Mouse (Mus musculus) midbrain, embryonic 15.5 days (tissue): ENCODE data around the gene Ms4a15. TPM values are rescaled to one million over a fixed set of nuclear protein-coding genes. Genes with fewer than 3 reads are reported as not detected.
A peak's percentile ranks its signal among the peaks of the same experiment; 100 is the strongest.

Experiments used
- ATAC-seq: fragments of 200-750 bp; cut with Nextera tagmentation; replicated peaks from 2 replicates; pipeline ENCODE4 v1.8.0; 2017; ENCODE audit warnings: moderate TSS enrichment
- H3K27ac ChIP-seq: fragments of 300-500 bp; sonication (generic); 2 replicates; pipeline ENCODE4 v1.5.1; 2015; ENCODE audit warnings: mild to moderate bottlenecking, inconsistent platforms
- H3K27me3 ChIP-seq: fragments of 300-500 bp; sonication (generic); replicated peaks from 2 replicates; pipeline ENCODE4 v1.6.1; 2015; ENCODE audit warnings: inconsistent platforms
- H3K36me3 ChIP-seq: fragments of 300-500 bp; sonication (generic); replicated peaks from 2 replicates; pipeline ENCODE4 v1.6.1; 2015; ENCODE audit warnings: inconsistent platforms
- H3K4me1 ChIP-seq: fragments of 300-500 bp; sonication (generic); 2 replicates; pipeline ENCODE4 v1.6.1; 2015; ENCODE audit warnings: inconsistent platforms
- H3K4me2 ChIP-seq: fragments of 300-500 bp; sonication (generic); 2 replicates; pipeline ENCODE4 v1.6.1; 2015; ENCODE audit warnings: inconsistent platforms, mild to moderate bottlenecking, moderate library complexity
- H3K4me3 ChIP-seq: fragments of 300-500 bp; sonication (generic); 2 replicates; pipeline ENCODE4 v1.5.1; 2015; ENCODE audit warnings: mild to moderate bottlenecking, inconsistent platforms
- H3K9ac ChIP-seq: fragments of 300-500 bp; sonication (generic); 2 replicates; pipeline ENCODE4 v1.6.1; 2015; ENCODE audit warnings: mild to moderate bottlenecking, inconsistent platforms
- H3K9me3 ChIP-seq: fragments of 300-500 bp; sonication (generic); 2 replicates; pipeline ENCODE4 v1.6.1; 2016; ENCODE audit warnings: inconsistent platforms
- WGBS: fragments of 180-500 bp; shearing (Covaris S2); methylation state at CpG from one replicate; pipeline ENCODE4 v1.1.7; 2015; ENCODE audit warnings: mixed read lengths; 5-methylcytosine and 5-hydroxymethylcytosine counted together
- polyA plus RNA-seq: library from polyadenylated mRNA; unstranded; fragments of >200 nt; fragmentation: Nextera tagmentation; extraction: Ambion mirVana; gene quantifications from 2 replicates; pipeline ENCODE4 v1.2.1, GENCODE M21; 2015

Ms4a15 gene
- polyA plus RNA-seq, 1 experiment from 2014 or later = not detected

DNA sequence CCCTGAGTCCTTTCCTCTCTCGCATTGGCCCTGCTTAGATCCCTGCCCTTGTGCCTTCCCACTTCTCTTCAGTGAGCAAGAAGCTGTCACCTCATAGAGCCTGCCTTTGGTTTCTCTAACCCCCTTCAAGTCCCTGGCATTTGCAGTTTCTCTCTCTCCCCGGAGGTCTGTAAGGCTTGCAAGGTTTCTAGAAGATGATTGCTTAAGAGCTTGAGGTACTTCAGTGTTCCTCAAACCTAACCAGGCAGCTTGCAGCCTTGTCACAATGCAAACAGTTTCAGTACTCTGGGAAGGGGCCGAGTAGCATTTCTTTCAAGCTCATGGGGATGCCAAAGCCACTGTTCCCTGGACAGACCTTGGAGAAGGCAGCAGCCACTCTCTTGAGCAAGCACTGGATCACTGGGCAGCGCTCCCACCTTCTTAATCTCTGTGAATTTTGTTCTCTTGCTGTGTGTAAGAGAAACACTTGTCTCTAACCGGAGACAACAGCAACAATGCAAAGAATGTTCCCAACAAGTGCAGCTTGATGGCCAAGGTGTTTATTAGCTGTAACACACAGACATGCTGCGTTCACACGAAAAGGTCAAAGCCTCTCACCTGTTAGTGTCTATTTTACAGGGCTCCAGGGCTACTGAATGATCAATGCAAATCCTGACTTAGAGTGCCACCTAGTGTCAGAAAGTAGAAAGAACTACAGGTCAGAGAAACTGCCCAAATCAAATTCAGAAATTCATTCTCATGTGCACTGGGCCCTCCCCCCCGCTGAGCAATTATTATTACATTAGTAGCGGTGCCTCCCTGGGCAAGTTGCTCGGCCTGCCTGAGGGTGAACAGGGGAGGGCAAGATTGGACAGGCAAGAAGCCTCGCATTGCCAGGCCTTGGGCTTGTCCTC is 33.7 kb downstream of the Ms4a15 start:
- no peak overlapping the region for H3K9ac ChIP-seq
- H3K36me3 ChIP-seq = no peaks in the 10 kb centered on the region
- WGBS = 32% methylated on average over 11 of the region's 11 CpGs
- H3K4me3 ChIP-seq = no peak overlapping the region
- H3K27ac ChIP-seq = no peak overlapping the region
- H3K9me3 ChIP-seq = no peaks in the 10 kb centered on the region
- H3K4me1 ChIP-seq = no peaks in the 10 kb centered on the region
- H3K27me3 ChIP-seq = no peaks in the 10 kb centered on the region
- peak; percentile 81 for ATAC-seq
- H3K4me2 ChIP-seq = no peak overlapping the region

DNA sequence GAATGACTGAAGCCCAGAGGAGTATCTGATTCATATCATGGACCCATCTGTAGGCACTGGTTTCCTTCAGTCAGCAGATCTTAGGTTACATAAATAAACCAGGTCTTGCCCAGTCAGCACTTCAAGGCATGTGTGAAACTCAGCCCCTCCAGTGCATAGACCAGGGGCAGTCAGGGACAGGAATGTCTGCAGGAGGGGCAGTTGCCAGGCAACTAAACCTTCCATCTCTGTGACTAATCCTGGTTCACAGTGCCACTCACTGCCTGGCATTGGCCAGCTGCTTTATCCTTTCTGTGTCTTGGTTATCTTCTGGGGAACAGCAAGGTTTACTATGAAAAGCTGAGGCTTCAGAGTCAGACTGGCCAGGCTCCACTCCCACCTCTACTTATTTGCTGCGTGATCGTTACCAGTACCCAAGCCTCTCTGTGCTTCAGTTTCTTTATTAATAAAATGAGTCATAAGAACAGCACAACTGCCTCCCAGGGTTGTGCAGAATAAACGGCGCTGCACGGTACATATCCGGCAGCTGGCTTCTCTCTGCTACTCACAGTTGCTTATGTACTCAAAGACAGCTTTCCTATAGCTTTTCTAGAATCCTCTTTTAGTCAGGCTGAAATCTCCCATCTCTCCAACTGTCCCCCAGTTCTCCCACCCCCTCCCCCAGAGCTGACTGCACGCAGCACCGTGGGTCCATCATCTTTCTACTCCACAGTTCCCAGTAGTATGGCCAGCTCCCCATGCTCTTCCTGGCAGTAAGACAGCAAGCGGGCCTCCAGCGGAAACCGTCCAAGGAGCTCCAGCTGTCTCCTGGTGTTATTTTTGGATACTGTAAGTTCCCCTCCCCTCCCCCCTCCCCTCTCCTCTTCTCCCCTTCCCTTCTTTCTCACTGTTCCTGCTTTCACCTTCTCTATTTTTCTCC is 40.8 kb downstream of the Ms4a15 start:
- Histone ChIP-seq H3K9me3 (no peaks in the 10 kb centered on the region), H3K27ac (peak overlapping the region; percentile 16), H3K9ac (no peak overlapping the region), H3K36me3 (no peaks in the 10 kb centered on the region), H3K27me3 (no peaks in the 10 kb centered on the region), H3K4me3 (no peak overlapping the region), H3K4me1 (peaks cover 17% of the 10 kb centered on the region), H3K4me2 (no peak overlapping the region)
- no peak for ATAC-seq
- 42% methylated on average over 11 of the region's 11 CpGs for WGBS

DNA sequence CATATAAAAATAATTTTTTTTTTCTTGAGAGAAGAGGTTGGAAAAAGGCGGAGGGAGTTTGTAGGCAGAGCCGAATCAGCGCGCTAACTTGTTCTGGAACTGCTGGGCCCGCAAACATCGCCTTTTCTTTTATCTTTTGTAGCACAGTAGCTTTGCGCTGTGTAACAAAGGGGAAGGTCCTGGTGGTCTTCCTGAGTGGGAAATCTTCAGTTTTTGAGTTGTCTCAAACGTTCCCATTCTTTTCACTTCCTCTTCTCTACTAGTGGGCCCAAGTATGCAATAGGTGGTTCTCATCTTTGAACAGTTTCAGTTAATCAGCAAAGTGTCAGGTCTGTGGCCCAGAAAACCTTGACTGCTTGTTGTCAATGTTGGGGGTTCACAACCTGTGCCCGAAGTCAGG is 43.5 kb downstream of the Ms4a15 start:
- H3K27ac ChIP-seq = peak overlapping the region; percentile 27; the same call in 1 of the 2 replicates
- no peak; the same call in 1 of the 2 replicates for ATAC-seq

DNA sequence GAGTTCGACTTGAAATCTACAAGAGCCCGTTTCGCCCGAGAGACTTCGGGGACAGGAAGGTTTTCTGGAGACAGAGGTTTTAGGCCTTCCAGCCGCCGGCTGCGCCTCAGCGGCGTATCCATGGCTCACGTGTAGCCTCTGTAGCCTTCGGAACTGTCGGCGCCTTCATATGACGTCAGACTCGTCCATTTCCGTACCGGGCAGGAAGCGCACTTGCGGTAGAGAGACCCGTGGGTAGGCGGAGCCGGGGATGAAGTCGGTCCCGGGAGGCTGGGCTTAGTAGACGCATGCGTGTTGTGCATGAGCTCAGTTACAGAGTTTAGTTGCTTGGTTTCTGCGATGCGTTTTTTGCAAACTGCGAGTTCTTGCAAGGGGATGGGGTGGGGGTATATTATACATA is 43.9 kb downstream of the Ms4a15 start, which contains the start of gene Ccdc86:
Gene Ccdc86, minus strand, starts transcription at position 155 of the 400 bp plus-strand sequence.
- WGBS = under 1% methylated on average over 30 of the region's 30 CpGs
- Histone ChIP-seq H3K36me3 (peaks cover 4% of the 10 kb centered on the region; the same call in 1 of the 2 replicates), H3K27me3 (no peaks in the 10 kb centered on the region), H3K4me2 (peak within 1 kb of the TSS; percentile 100), H3K9ac (peak within 1 kb of the TSS; percentile 78), H3K4me3 (peak within 1 kb of the TSS; percentile 76), H3K4me1 (peaks cover 31% of the 10 kb centered on the region), H3K9me3 (no peaks in the 10 kb centered on the region), H3K27ac (peak within 1 kb of the TSS; percentile 27; the same call in 1 of the 2 replicates)
- peak; percentile 98 for ATAC-seq

More for the DNA sequence above, 43.5 kb downstream of the Ms4a15 start:
- Histone ChIP-seq H3K36me3 (no peaks in the 10 kb centered on the region), H3K4me3 (peak overlapping the region; percentile 76), H3K27me3 (no peaks in the 10 kb centered on the region), H3K4me1 (peaks cover 31% of the 10 kb centered on the region), H3K9ac (0 out of 2 replicates have a peak overlapping the region, but pooled peaks have one; percentile 11), H3K4me2 (peak overlapping the region; percentile 100), H3K9me3 (no peaks in the 10 kb centered on the region)
- WGBS = 36% methylated on average over 9 of the region's 9 CpGs

DNA sequence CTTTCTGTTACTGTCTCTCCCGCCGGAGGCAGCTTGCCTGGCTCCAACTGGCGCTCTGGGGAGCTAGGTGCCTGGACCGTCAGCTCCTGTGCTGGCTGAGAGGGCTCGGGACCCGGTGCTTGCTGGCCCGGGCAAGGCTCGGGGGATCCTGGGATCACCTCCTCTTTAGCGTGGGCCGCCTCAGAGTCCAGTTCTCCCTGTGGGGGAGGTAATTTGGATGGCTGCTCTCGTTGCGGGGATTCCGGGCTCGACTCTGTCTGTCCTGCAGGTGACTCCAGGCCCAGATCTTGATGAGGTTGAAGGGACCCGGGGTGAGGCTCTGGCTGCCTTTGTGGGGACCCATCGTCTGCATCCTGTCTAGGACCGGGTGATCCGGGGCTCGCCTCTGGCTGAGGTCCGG is 44.6 kb downstream of the Ms4a15 start:
- peak; percentile 18 for ATAC-seq
- WGBS = 1% methylated on average over 20 of the region's 20 CpGs
- peaks cover 31% of the 10 kb centered on the region for H3K4me1 ChIP-seq

DNA sequence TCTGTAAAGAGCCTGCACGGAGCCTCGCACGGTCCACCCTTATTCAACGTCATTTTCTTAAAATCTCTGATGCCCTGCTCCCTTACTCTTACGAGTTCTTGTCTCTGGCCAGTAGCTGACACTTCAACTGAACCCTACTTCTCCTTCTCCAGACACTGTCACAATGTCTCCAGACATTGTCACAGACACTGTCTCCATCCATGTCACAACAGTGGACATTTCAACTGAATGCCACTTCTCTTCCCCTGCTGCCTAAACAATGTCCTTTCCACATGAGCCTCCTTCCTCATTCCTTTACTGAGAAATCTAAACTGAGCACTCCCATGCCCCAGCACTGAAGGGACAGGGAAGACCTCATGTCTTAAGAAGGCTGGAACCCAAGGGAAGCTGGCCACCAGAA is 45.8 kb downstream of the Ms4a15 start:
- peak overlapping the region; percentile 76; the same call in 1 of the 2 replicates for H3K4me3 ChIP-seq

More for the DNA sequence above, 44.6 kb downstream of the Ms4a15 start:
- Histone ChIP-seq H3K27me3 (no peaks in the 10 kb centered on the region), H3K9ac (peak overlapping the region; percentile 78), H3K9me3 (no peaks in the 10 kb centered on the region), H3K27ac (no peak overlapping the region), H3K4me3 (peak overlapping the region; percentile 76), H3K4me2 (peak overlapping the region; percentile 100), H3K36me3 (peaks cover 10% of the 10 kb centered on the region; the same call in 1 of the 2 replicates)

DNA sequence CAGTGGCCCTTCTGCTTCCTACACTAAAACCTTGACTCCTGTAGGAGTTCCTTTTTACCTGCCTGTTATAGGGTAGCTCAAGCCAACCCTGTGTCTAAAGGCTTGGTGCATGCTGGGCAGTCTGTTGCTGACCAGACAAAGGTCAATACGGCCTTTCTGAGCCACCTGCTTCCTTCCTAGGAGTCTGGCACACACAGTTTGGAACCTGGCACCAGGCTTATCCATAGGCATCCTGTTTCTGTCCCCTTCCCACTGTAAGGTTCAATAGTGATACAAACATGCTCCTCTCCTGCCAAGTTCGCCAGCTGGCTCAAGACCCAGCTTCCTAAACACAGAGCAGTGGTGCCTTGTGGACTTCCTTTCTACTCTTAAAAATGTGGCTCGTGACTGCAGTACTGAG is 46.5 kb downstream of the Ms4a15 start:
- Histone ChIP-seq H3K4me3 (no peak overlapping the region), H3K27me3 (no peaks in the 10 kb centered on the region; the same call in 1 of the 2 replicates), H3K4me1 (peaks cover 35% of the 10 kb centered on the region), H3K36me3 (peaks cover 24% of the 10 kb centered on the region), H3K9me3 (no peaks in the 10 kb centered on the region), H3K9ac (no peak overlapping the region), H3K27ac (no peak overlapping the region), H3K4me2 (peak overlapping the region; percentile 100; the same call in 1 of the 2 replicates)
- no peak for ATAC-seq
- WGBS = 90% methylated on average over 3 of the region's 3 CpGs

More for the DNA sequence above, 45.8 kb downstream of the Ms4a15 start:
- H3K9me3 ChIP-seq = no peaks in the 10 kb centered on the region
- peak overlapping the region; percentile 100 for H3K4me2 ChIP-seq
- WGBS = 83% methylated on average over 5 of the region's 5 CpGs
- peaks cover 19% of the 10 kb centered on the region for H3K36me3 ChIP-seq
- H3K4me1 ChIP-seq = peaks cover 31% of the 10 kb centered on the region
- H3K27ac ChIP-seq = no peak overlapping the region
- ATAC-seq = no peak
- no peaks in the 10 kb centered on the region for H3K27me3 ChIP-seq
- H3K9ac ChIP-seq = 0 out of 2 replicates have a peak overlapping the region, but pooled peaks have one; percentile 78

DNA sequence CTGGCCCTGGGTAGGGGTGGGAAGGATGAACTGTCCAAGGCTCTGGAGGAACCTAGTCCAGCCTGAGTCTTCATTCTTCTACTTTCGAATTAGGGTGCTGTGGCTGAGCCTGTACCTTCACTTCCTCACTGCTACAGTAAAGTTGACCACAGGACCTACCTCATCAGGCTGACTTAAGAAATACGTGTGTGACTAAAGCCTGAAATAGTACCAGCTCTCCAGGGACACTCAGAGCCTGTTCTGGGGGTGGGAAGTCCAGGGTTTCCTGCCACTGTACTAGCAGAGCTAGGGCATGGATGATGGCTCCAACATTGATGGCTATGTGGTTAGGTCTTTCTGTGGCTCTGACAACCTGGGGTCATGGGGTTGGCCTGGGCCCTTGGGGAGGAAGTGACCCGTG is 49.1 kb downstream of the Ms4a15 start:
- H3K4me3 ChIP-seq = no peak overlapping the region
- H3K9ac ChIP-seq = no peak overlapping the region
- no peaks in the 10 kb centered on the region; the same call in 1 of the 2 replicates for H3K27me3 ChIP-seq
- peaks cover 24% of the 10 kb centered on the region for H3K36me3 ChIP-seq
- WGBS = 90% methylated on average over 3 of the region's 3 CpGs
- H3K4me1 ChIP-seq = peaks cover 47% of the 10 kb centered on the region
- no peak for ATAC-seq
- H3K27ac ChIP-seq = no peak overlapping the region
- H3K9me3 ChIP-seq = no peaks in the 10 kb centered on the region
- H3K4me2 ChIP-seq = no peak overlapping the region

DNA sequence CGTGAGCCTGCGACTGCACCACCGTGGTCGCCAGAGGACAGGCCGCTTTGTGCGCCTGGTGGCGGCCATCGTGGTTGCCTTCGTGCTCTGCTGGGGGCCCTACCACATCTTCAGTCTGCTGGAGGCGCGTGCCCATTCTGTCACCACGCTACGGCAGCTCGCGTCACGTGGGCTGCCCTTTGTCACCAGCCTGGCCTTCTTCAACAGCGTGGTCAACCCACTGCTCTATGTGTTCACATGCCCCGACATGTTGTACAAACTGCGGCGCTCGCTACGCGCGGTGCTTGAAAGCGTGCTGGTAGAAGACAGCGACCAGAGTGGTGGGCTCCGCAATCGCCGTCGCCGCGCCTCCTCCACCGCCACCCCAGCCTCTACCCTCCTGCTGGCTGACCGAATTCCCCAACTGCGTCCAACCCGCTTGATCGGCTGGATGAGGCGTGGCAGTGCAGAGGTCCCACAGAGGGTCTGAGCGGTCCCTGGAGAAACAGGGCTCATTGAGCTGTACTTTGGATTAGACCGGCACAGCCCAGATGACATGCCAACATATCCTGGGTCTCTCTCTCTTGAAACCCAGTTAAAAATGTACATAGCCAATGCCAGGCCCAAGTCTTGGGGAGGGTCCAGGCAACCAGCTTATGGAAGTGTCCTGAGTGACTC is 52.1 kb downstream of the Ms4a15 start:
- Histone ChIP-seq H3K4me1 (peaks cover 20% of the 10 kb centered on the region), H3K4me2 (peak overlapping the region; percentile 76), H3K27me3 (no peaks in the 10 kb centered on the region; the same call in 1 of the 2 replicates), H3K9me3 (no peaks in the 10 kb centered on the region), H3K9ac (peak overlapping the region; percentile 47), H3K36me3 (peaks cover 24% of the 10 kb centered on the region), H3K4me3 (peak overlapping the region; percentile 32), H3K27ac (peak overlapping the region; percentile 70)
- peak; percentile 86 for ATAC-seq
- 1% methylated on average over 40 of the region's 40 CpGs for WGBS

DNA sequence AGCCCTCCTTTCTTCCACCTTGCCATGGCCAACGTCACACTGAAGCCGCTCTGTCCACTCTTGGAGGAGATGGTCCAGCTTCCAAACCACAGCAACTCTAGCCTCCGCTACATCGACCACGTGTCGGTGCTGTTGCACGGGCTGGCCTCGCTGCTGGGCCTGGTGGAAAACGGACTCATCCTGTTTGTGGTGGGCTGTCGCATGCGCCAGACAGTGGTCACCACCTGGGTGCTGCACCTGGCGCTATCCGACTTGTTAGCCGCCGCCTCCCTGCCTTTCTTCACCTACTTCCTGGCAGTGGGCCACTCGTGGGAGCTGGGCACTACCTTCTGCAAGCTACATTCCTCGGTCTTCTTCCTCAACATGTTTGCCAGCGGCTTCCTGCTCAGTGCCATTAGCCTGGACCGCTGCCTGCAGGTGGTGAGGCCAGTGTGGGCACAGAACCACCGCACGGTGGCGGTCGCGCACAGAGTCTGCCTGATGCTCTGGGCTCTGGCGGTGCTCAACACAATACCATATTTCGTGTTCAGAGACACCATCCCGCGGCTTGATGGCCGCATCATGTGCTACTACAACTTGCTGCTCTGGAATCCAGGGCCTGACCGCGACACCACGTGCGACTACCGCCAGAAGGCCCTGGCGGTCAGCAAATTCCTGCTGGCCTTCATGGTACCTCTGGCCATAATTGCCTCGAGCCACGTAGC is 52.8 kb downstream of the Ms4a15 start:
- Histone ChIP-seq H3K27me3 (no peaks in the 10 kb centered on the region; the same call in 1 of the 2 replicates), H3K4me2 (peak overlapping the region; percentile 76), H3K9me3 (no peaks in the 10 kb centered on the region), H3K36me3 (peaks cover 24% of the 10 kb centered on the region), H3K4me1 (peaks cover 20% of the 10 kb centered on the region), H3K9ac (peak overlapping the region; percentile 47), H3K4me3 (peak overlapping the region; percentile 32), H3K27ac (peak overlapping the region; percentile 70)
- ATAC-seq = peak; percentile 93
- 17% methylated on average over 37 of the region's 37 CpGs for WGBS

DNA sequence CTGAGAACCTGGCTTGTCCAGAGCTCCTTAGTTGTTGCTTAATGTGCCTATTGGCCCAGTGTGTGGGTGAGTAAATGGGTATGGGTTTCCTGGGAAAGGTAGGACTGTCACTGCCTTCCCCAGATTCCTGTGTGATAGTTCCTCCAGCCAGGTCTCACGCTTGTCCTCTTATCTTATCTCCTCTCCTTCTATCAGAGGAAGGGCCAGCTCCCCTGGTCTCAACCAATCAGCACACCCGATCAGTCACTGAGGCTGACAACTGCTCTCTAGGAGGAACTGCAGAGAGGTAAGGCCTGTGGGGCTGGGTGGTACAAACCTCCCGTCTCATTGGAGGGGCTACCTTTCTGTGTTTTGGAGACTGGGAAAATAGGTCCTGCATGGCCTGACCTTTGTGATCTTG is 54.3 kb downstream of the Ms4a15 start:
- H3K9ac ChIP-seq = no peak overlapping the region
- peaks cover 16% of the 10 kb centered on the region for H3K36me3 ChIP-seq
- H3K4me3 ChIP-seq = no peak overlapping the region
- H3K27me3 ChIP-seq = no peaks in the 10 kb centered on the region; the same call in 1 of the 2 replicates
- no peak for ATAC-seq
- no peaks in the 10 kb centered on the region for H3K9me3 ChIP-seq
- H3K4me2 ChIP-seq = no peak overlapping the region
- no peak overlapping the region for H3K27ac ChIP-seq
- peaks cover 20% of the 10 kb centered on the region for H3K4me1 ChIP-seq
- WGBS = 72% methylated on average over 3 of the region's 3 CpGs
